Mouse (Mus musculus) CH12F3 (cell line): ENCODE data around the gene Rtn4rl1.

Experiments used
- in situ Hi-C: fragments of 300-500 bp; cut with MboI; formaldehyde crosslinking; loops from 2 replicates; pipeline ENCODE4 v1.14.3; 2020; ENCODE audit warnings: low sequenced_read_pairs

Rtn4rl1 gene

DNA sequence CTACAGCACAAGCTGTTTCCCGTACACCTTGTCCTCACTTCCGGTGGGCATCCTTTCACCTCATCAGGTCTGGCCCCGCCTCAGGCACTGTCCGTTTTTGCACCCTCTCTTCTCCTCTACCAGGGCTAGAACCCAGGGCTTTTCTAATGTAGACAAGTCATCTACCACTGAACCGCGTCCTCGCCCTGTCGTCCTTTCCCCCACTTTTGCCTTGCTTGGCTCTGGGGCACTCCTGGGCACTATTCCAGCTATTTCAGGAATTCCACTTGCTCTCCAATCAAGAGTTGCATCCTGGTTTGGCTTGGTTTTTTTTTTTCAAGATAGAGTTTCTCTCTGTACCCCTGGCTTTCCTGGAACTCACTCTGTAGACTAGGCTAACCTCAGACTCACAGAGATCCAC, 53.0 kb downstream of the Rtn4rl1 start:
- in situ Hi-C loops, result no loop called here

DNA sequence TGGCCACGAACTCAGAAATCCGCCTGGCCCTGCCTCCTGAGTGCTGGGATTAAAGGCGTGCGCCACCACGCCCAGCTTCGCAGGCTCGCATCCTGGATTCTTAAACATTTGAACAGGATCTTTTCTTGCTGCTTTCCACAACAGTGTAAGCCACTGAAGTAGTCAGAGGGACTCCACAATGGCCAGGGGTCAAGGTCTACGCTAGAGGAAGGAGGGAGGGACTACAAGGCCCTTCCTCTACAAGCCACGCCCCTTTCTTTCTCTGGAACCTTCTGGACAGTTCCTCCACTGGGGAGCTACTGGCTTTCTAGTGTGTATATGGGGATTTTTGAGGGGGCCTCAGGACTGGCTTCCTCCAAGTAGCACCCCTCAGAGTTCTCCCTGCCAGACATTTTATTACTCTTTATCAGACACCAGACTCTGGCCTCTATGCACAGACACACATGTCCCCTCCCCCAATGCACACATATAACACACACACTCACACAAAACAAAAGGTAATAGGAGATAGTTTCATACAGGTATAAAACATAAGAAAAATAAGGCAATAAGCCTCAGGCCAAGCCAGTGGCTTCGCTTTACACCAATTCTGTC, 53.7 kb downstream of the Rtn4rl1 start:
- in situ Hi-C loops, result no loop called here

DNA sequence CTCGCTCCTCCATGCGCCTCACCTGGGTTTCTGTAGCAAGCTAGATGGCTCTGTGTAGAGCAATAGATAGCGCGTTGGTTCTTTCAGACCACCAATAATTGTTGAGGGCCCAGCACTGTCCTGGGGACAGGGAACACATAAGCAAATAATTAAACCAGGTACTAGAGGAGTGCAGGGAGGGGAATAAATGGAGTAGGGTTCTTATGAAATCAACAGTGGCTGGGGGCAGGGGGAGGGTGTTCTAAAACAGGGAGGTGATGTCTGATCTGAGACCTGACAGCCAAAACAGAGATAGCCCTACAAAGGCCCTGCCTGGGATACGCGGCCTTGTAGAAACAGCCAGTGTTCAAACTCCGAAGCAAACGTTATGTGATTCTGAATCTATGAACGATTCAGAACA, 56.0 kb downstream of the Rtn4rl1 start:
- in situ Hi-C loops, result no loop called here

DNA sequence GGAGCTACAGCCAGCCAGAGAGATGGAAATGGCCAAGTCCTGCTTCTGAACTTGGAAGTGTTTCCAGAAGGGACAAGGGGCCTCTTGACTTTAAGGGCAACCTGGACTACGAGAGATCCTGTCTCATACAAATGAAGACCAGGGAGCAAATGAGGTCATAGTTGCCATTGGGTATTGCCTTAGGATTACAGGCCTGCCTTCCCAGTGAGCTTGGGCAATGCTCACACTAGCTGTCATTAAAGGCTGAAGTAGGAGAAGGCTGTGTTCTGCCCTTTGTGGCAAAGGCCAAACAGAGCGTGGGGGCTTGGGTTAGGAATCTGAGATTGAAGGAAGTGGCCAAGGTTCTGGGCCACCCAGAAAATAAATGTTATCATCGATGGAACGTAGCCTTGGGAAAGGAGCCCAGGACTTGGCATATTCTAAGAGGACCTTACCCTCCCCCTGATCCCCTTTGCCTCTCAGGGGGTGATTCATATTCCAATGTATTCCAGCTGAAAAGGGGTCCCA, 57.5 kb downstream of the Rtn4rl1 start:
- in situ Hi-C loops, result no loop called here

DNA sequence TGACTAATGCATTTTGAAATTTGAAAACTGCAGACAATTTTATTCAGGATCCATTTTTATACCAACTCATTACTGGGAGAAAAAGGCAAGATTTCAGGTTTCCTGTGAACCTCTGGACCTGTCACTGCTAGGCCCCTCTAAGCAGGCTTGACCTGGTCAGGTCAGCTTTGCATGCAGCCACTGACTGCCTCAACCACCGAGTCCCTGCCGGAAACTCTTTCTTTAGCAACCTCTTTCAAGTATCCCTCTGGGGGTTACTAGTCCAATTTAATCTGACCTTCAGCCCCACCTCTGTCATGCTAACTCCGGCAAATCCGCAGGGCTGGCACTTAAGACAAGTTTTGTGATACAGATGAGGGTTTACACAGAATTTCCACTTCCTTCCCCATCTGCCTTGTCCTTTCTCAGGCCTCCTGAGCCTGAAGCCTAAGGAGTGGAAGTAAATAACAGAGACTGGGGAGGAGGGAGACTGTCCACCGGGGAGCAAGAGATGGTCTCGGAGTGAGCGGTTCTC, 58.0 kb downstream of the Rtn4rl1 start:
- in situ Hi-C loops, result no loop called here

DNA sequence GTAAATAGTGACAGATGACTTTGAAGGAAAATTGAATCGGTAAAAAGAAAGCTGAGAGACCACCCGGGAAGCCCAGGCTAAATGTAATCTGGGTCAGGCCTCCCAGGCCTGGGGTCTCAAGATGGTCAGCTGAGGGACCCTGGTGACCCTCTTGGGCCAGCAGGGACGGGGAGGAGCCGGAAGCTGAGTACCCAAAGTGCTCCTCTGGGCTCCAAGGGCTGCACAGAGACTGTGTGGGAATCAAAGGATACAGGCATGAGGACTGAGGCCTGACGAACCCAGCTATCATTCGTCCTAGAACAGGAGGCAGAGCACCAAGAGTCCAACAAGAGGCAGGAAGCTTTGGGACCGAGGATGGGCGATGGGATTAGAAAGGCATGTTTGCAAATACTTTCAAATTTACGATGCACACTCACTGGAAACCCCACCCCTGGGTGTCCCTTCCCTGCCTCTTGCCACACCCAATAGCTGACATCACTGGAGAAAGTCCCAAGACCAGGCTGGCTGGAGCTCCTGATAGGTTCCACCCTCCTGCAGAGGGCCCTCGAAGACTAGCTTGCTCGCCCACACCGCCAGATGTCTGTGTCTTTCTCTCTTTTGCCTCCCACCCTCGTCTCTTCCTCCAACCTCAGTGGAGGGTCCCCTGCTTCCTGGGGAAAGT, 60.8 kb downstream of the Rtn4rl1 start:
- in situ Hi-C loops, result no loop called here

DNA sequence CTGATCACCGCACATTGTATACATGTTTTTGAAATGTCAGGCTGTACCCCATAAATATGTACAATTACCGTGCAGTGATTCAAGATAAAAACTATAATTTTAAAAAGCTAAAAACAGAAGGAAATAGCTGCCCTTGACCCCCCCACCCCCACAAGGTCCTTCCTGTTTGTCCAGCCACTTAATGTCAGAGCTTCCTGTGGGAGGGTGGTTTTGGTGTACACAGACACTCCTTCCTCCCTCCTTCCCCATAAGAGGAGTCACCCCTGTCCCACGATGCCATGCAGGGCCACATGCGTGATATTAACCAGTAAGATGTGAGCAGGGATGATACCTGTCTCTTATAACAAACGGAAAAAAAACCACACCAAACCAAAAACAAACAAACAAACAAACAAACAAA, 61.7 kb downstream of the Rtn4rl1 start:
- in situ Hi-C loops, result no loop called here

DNA sequence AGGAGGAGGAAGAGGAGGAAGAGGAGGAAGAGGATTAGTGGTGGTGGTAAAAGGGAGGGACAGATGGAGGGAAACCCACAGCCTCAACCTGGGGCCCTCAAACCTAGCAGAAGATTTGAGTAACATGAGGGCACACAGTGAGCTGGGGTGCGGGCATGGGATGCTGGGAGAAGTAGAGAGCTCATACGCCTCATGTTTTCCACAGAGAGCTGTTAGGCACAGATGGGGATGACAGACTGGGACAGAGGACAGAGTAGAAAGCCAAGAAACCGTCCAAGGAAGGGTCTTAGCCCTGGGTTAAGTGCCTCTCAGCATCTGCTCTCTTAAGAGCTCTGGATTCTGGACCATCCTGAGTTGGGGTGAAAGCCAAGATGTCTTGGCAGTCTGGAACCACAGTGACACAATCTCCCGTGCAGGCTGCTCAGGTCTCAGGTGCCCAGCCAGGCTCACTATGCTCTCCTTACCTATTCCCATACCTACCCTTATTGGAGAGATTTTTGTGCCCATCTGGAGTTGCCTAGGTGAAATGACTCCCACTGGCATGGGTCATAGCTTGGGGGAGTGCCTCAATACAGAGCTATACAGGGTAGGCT, 63.6 kb downstream of the Rtn4rl1 start:
- in situ Hi-C loops, result no loop called here

DNA sequence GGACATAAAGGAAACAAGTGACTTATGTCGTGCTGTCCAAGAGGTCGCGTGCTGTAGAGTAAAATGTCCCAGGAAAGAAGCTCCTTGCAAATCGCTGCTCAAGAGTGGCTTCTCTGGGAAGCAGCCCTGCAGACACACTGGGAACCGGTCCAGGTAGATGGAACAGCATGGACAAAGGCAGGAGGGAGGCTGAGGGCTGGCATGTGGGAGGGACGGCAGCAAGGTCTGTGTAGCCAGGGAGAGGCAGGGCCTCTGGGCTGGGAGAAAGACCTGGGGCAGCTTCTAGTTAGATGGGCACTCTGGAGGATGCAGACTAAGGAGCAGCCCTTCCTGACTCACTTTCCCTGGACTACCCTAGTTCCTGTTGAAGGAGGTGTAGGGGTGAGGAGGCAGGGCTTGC, 65.8 kb downstream of the Rtn4rl1 start:
- in situ Hi-C loops, result no loop called here

DNA sequence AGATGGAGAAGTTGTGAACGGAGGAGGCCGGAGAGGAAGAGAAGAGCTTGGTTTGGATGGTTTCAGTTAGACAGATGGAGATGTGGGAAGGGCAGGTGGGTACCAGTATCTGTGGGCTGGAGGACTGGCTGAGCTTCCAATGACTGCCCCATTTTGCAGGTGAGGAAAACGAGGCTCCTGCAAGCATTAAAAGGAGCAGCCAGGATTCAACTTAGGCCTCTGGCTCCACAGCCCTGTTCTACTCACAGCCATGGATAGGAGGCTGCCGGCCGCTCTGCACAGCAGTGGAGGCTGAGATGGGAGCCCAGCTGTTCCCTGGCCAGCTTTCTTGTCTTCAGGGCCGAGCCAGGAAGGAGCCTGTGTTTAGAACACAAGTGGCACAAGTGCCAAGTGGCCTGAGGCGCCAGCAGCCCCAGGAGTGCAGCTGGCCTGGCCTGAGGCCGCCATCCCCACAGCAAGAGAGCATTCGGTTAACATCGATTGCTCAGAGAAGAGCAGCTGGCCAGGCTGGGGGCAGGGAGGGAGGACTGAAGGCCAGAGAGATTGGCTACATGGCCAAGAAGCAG, 66.5 kb downstream of the Rtn4rl1 start:
- in situ Hi-C loops, result no loop called here

DNA sequence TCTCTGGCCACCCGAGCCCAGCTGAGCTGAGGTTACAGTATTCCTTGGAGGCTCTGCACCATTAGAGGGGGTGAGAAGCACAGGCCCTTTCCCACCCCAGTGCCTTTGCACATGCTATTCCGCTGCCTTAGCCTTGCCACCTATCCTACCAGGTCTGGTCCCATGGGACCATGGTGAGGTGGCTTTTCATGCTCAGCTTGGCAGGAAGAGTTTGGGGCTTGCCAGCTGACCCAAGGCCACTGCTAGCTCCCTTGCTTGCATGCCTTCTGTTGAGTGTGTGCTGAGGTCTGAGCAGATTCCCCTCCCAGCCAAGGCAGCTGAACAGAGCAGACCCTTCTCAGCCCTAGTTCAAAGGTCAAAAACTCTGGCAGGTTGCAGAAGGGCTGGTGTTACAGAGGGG, 67.4 kb downstream of the Rtn4rl1 start:
- in situ Hi-C loops, result no loop called here

DNA sequence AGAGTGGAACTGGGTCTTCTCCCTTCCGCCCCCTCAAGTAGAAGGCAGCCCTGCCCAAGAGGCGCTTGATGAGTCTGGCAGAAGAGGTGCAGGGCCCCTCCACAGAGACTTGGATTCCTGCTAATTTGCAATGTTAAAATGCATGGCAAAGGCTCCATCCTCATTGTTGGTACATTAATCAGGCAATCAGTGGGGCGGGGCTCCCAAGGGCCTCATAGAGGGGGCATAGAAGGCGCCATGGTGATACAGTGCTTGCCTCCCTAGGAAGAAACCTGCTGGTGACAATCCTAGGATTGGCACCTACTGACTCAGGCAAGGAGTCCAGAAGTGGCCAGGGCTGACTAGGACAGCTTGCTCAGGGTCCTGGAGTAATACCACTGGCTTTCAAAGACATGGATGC, 68.1 kb downstream of the Rtn4rl1 start:
- in situ Hi-C loops, result no loop called here

DNA sequence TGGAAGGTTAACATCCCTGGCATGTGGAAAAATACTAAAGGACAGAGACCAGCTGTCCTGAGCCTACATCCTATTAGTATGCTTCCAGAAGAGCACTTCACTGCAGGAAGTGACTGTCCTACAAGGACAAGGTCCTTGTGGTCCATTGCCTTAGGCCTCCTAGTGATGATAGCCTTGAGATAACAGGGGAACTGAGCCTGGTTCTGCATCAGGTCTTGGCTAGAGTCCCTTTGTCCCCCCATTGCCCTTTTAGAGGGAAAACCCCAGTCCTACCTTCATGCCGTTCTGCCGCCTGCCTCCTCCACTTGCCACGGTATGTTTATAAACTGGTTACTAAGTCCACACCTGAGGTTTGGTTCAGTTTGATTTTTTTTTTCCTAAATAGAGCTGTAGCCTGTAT, 68.6 kb downstream of the Rtn4rl1 start:
- in situ Hi-C loops, result no loop called here

DNA sequence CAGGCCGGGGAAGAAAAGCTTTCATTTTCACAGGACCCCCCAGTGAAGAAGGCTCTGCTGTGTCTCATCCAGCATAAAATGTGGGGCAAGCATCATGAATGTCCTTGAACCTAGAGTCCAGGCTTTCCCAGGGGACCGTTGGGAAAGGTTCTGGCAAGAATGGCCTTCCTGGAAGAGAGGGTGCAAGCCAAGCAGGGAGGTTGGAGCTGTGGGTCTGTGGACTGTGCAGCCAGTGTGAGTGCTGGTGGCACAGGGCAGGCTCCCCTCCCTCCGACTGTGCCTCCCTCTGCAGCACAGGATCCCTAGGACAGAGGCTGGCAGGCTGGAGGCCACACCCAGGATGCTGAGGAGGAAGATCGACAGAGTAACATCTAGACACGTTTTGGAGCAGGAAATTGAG, 69.2 kb downstream of the Rtn4rl1 start:
- in situ Hi-C loops, result no loop called here

DNA sequence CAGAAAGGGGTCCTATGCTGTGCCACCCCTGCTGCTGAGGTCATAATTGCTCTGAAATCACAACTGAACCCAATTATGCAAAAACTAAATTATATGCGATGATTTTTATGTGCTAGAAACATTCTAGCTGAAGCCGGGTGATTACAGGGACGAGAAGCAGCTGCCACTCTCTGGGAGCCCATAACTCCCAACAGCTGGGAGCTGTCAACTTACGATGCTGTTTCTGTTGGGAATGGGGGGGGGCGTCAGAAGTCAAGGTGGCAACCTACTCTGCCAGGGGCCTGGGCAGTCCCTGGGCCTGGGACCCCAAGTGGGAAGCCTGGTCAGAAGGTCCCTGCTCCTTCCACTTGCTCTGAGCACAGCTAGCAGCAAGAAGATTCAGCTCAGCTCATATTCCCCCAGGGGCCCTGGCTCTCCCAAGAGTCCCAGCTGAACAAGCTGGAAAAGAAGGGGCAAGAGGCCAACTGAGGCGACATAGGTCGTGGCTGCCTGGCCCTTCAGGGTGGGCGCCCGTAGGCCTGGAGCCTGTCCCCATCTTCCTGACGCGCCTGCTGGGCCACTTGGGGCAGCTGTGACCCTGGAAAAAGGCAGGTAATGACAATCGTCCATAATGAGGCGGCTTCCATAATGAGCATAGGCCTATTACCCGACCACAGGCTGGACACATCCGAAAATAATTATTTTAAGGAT, 69.8 kb downstream of the Rtn4rl1 start:
- in situ Hi-C loops, result no loop called here

DNA sequence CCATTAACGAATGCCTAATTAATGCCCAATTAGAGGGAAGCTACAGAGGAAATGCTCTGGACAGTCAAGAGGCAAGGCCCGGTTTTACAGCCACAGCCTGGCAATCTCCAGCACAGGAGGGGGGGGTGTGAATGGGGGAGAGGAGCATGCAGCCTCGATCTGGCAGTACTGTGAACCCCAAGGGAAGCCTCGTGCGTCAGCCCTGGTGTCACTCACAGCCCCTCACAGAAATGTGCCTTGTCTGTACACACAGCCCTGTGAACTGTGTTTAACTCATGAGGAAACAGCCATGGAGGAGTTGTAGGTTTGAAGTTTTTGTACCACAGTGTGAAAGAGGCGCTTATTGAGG, 70.4 kb downstream of the Rtn4rl1 start:
- in situ Hi-C loops, result no loop called here

DNA sequence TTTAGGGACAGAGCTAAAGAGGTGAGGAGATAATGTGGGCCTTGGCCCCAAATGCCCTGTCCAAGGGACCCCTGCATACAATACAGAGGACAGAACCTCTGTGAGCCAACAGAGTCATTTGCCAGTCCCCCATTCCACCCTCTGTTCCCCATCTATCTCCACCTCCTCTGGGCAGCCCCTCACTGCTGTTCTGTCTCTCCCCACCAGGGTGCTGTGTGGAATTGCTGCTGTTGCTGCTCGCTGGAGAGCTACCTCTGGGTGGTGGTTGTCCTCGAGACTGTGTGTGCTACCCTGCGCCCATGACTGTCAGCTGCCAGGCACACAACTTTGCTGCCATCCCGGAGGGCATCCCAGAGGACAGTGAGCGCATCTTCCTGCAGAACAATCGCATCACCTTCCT, 71.0 kb downstream of the Rtn4rl1 start:
- in situ Hi-C loops, result no loop called here

DNA sequence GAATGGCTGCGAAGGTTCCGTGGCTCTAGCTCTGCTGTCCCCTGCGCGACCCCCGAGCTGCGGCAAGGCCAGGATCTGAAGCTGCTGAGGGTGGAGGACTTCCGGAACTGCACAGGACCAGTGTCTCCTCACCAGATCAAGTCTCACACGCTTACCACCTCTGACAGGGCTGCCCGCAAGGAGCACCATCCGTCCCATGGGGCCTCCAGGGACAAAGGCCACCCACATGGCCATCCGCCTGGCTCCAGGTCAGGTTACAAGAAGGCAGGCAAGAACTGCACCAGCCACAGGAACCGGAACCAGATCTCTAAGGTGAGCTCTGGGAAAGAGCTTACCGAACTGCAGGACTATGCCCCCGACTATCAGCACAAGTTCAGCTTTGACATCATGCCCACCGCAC, 72.0 kb downstream of the Rtn4rl1 start:
- in situ Hi-C loops, result no loop called here

DNA sequence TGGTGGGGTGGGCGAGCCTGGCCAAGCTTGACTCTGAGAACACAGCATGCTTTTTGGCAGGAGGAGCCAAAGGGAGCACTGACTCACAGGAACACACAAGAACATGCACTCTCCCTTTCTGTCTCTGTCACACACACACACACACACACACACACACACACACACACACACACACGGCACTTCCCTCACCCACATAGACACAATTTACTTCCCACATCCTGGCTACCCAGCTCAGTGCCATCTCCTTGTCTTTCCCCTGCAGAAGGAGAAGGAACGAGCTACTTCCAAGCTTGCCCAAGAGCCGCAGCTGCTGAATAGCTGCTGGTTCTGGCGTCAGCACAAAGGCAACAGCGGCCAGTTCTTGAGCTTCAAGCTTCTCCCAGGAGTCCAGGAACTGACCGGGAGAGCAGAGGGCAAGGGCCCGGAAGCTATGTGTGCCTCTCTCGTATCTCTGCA, 74.3 kb downstream of the Rtn4rl1 start:
- in situ Hi-C loops, result no loop called here

DNA sequence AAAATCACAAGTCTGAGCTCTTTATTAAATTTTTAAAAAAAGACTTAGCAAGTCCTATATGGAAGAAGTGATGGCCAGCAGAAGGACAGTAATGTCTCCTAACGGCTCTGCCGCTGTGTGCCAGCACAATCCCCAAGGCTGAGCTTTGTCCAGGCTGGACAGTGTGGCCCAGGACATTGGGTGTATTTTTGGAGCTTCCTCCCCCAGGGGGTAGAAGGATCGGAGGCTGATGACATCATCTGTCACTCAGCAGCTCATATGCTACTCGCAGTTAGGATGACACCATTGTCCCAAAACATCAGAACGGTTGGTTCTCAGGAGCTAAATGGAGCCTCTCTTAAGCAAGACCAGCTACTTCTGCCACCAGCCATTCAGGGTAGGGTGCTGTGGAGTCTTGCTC, 74.9 kb downstream of the Rtn4rl1 start:
- in situ Hi-C loops, result no loop called here

DNA sequence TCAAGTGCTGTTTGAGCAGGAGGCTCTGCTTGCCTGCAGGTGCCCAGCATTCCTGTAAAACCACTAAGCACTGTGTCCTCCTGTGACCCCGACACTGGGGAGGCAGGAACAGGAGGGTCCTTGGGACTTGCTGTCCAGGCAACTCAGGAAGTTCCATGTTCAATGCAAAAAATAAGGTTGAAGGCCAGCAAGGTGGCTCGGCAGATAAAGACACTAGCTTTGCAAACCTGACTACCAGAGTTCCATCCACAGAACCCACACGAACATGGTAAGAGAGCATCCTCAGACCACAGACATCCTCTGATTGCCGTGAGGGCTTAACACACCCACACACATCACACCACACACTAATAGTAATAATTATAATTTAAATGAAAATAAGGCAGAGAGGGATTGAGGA, 75.6 kb downstream of the Rtn4rl1 start:
- in situ Hi-C loops, result no loop called here
